Mouse (Mus musculus): ENCODE data around the gene Adgrd1. TPM values are rescaled to one million over a fixed set of nuclear protein-coding genes. Genes with fewer than 3 reads are reported as not detected.

The Adgrd1 gene
- total and polyA plus RNA-seq, 3 experiments = 0.04 to 0.07 TPM; not detected in 1

DNA sequence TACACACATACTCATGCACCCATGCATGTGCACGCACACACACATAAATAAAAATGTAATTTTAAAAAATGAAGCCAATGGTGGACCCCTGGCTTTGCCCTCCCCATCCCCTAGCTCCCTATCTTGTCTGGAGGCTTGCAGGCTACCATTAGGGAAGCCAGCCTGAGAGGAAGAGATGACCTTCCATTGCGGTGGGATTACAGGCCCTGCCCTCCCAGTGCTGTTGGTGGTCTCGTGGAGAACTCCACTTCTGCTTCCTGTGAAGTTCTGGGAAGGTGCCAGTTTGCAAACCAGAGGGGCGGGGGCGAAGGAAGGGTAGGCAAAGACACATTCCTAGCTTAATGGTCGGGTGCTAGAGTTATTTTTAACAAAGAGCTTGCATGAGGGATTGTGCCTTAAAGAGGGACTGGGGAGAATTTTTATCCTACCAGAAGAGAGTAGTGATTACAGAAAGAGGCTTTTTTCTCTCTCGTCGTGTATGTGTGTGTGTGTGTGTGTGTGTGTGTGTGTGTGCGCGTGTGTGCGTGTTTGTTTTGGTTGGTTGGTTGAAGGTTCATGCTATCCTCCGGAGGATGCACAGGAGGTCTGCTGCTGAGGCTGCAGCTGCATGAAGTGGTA is 50.5 kb downstream of the Adgrd1 start:
- Histone ChIP-seq H3K4me1 (ENCODE audit: control insufficient read depth in 1 of 2, insufficient read depth in 2 of 2) (no peaks in the 10 kb centered on the region), H3K36me3 (replicated peaks in 1 of 2; ENCODE audit: control insufficient read depth in 1 of 2, insufficient read depth in 1 of 2, low read length in 1 of 2) (no peaks in the 10 kb centered on the region), H3K27ac (ENCODE audit: insufficient read depth, low read depth) (no peak overlapping the region), H3K9me3 (replicated peaks; ENCODE audit: low read length) (peaks cover 15% of the 10 kb centered on the region), H3K4me3 (replicated peaks in 1 of 3; ENCODE audit: low read depth in 2 of 3, low read length in 2 of 3, poor library complexity in 1 of 3) (no peak overlapping the region), H3K4me2 (ENCODE audit: insufficient read depth, low read depth, poor library complexity, severe bottlenecking) (no peak overlapping the region), H3K9ac (ENCODE audit: insufficient read depth, low read depth) (no peak overlapping the region), H3K27me3 (replicated peaks) (peaks cover 37% of the 10 kb centered on the region), H3K79me2 (replicated peaks; ENCODE audit: control insufficient read depth, extremely low read depth, insufficient read depth, poor library complexity, severe bottlenecking) (no peaks in the 10 kb centered on the region)
- in situ Hi-C loops (cut with MboI; ENCODE audit: low pct_ligation_motif_present, low pct_unique_long_range_greater_than_20kb, low sequenced_read_pairs) = no loop called here
- dilution Hi-C loops (cut with MboI; ENCODE audit: extremely low pct_ligation_motif_present, extremely low pct_unique_long_range_greater_than_20kb, low sequenced_read_pairs) = no loop called here
- DNase-seq (ENCODE audit: extremely low read depth) = no peak
- no peak for TF ChIP-seq ZNF384 (IDR thresholded peaks at IDR 0.05; ENCODE audit: low read depth, low read length)
- no peak for TF ChIP-seq SMC3 (IDR thresholded peaks at IDR 0.05; ENCODE audit: low read depth, low read length)
- TF ChIP-seq NRF1 (IDR thresholded peaks at IDR 0.05; ENCODE audit: low read depth, low read length) = no peak
- no peak for TF ChIP-seq MAX (IDR thresholded peaks at IDR 0.05; ENCODE audit: low read length)
- TF ChIP-seq POLR2A (IDR thresholded peaks at IDR 0.05; ENCODE audit: low read depth, low read length) = no peak
- TF ChIP-seq ZC3H11A (IDR thresholded peaks at IDR 0.05; ENCODE audit: low read depth, low read length) = no peak
- no peak for TF ChIP-seq MYC (IDR thresholded peaks at IDR 0.05; ENCODE audit: low read depth, low read length)
- TF ChIP-seq CHD2 (IDR thresholded peaks at IDR 0.05; ENCODE audit: low read length) = no peak
- TF ChIP-seq HCFC1 (IDR thresholded peaks at IDR 0.05; ENCODE audit: low read depth, low read length) = no peak
- TF ChIP-seq CHD1 (IDR thresholded peaks at IDR 0.05; ENCODE audit: low read depth, low read length) = no peak
- no peak for TF ChIP-seq EP300 (IDR thresholded peaks at IDR 0.05; ENCODE audit: low read length)
- TF ChIP-seq E2F4 (IDR thresholded peaks at IDR 0.05; ENCODE audit: insufficient replicate concordance, low read depth, low read length) = no peak
- TF ChIP-seq TBP (conservative IDR thresholded peaks at IDR 0.05; ENCODE audit: low read depth, low read length) = no peak

DNA sequence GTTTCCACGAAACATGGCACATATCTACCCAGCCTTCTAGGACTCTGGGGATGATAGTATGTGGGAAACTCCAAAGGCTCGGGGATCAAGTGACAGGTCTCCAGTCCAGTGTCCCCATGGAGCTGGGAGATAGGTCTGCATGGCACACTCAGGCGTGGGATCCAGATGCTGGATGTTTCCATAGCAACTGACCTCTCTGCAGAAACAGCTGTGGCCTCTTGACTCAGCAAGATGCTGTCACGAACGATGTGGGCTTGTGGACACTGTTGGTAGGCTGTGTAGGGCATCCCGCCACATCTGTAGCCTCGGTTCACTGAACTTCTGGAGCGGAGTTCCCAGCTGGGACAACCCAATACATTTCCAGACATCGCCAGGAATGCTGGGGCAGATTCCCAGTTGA is 51.9 kb downstream of the Adgrd1 start:
- H3K4me2 ChIP-seq (ENCODE audit: insufficient read depth, low read depth, poor library complexity, severe bottlenecking) = no peak overlapping the region
- no peaks in the 10 kb centered on the region for H3K79me2 ChIP-seq (replicated peaks; ENCODE audit: control insufficient read depth, extremely low read depth, insufficient read depth, poor library complexity, severe bottlenecking)
- dilution Hi-C loops (cut with MboI; ENCODE audit: extremely low pct_ligation_motif_present, extremely low pct_unique_long_range_greater_than_20kb, low sequenced_read_pairs) = no loop called here
- peaks cover 14% of the 10 kb centered on the region for H3K9me3 ChIP-seq (replicated peaks; ENCODE audit: low read length)
- no peaks in the 10 kb centered on the region for H3K36me3 ChIP-seq (replicated peaks in 1 of 2; ENCODE audit: control insufficient read depth in 1 of 2, insufficient read depth in 1 of 2, low read length in 1 of 2)
- no peak for DNase-seq (ENCODE audit: extremely low read depth)
- no peak overlapping the region for H3K4me3 ChIP-seq (replicated peaks in 1 of 3; ENCODE audit: low read depth in 2 of 3, low read length in 2 of 3, poor library complexity in 1 of 3)
- in situ Hi-C loops (cut with MboI; ENCODE audit: low pct_ligation_motif_present, low pct_unique_long_range_greater_than_20kb, low sequenced_read_pairs) = no loop called here
- no peak overlapping the region for H3K27ac ChIP-seq (ENCODE audit: insufficient read depth, low read depth)
- H3K27me3 ChIP-seq (replicated peaks) = peaks cover 24% of the 10 kb centered on the region
- H3K9ac ChIP-seq (ENCODE audit: insufficient read depth, low read depth) = no peak overlapping the region
- H3K4me1 ChIP-seq (ENCODE audit: control insufficient read depth in 1 of 2, insufficient read depth in 2 of 2) = no peaks in the 10 kb centered on the region
- TF ChIP-seq USF2 (conservative IDR thresholded peaks at IDR 0.05; ENCODE audit: low read depth, low read length) (no peak), CTCF (conservative IDR thresholded peaks at IDR 0.05 in 1 of 2, IDR thresholded peaks at IDR 0.05 in 1 of 2; ENCODE audit: low read depth in 2 of 2, low read length in 2 of 2) (no peak), PAX5 (IDR thresholded peaks at IDR 0.05; ENCODE audit: low read length) (no peak), E2F4 (IDR thresholded peaks at IDR 0.05; ENCODE audit: insufficient replicate concordance, low read depth, low read length) (no peak), NELFE (IDR thresholded peaks at IDR 0.05; ENCODE audit: low read depth, low read length) (no peak), RAD21 (IDR thresholded peaks at IDR 0.05; ENCODE audit: low read depth, low read length) (no peak), IRF4 (IDR thresholded peaks at IDR 0.05; ENCODE audit: low read depth, low read length) (no peak), ZC3H11A (IDR thresholded peaks at IDR 0.05; ENCODE audit: low read depth, low read length) (no peak), ELF1 (IDR thresholded peaks at IDR 0.05; ENCODE audit: low read depth, low read length) (no peak), MAX (IDR thresholded peaks at IDR 0.05; ENCODE audit: low read length) (no peak), ZNF384 (IDR thresholded peaks at IDR 0.05; ENCODE audit: low read depth, low read length) (no peak), MYC (IDR thresholded peaks at IDR 0.05; ENCODE audit: low read depth, low read length) (no peak), TCF12 (IDR thresholded peaks at IDR 0.05; ENCODE audit: low read depth, low read length) (no peak), MAZ (IDR thresholded peaks at IDR 0.05; ENCODE audit: low read depth, low read length) (no peak), JUND (conservative IDR thresholded peaks at IDR 0.05; ENCODE audit: low read depth, low read length) (no peak), MEF2A (IDR thresholded peaks at IDR 0.05; ENCODE audit: borderline replicate concordance, low read depth, low read length) (no peak), SIN3A (IDR thresholded peaks at IDR 0.05; ENCODE audit: low read length) (no peak), CHD1 (IDR thresholded peaks at IDR 0.05; ENCODE audit: low read depth, low read length) (no peak), USF1 (IDR thresholded peaks at IDR 0.05; ENCODE audit: low read depth, low read length) (no peak)
